Mouse (Mus musculus) erythroblast, embryonic 14.5 days (primary cell): Measurements from ENCODE around the gene Zc3h7b. TPM values are rescaled to one million over a fixed set of nuclear protein-coding genes. Genes with fewer than 3 reads are reported as not detected.
A peak's percentile ranks its signal among the peaks of the same experiment; 100 is the strongest.

ENCODE experiments used
- H3K27me3 ChIP-seq: 2 replicates; pipeline ENCODE4 v1.6.1; 2012; ENCODE audit warnings: inconsistent platforms; ENCODE audit not compliant: control insufficient read depth
- H3K36me3 ChIP-seq: 2 replicates; pipeline ENCODE4 v1.6.1; 2012; ENCODE audit warnings: mild to moderate bottlenecking, inconsistent platforms; ENCODE audit not compliant: control insufficient read depth
- H3K4me1 ChIP-seq: 2 replicates; pipeline ENCODE4 v1.6.1; 2012; ENCODE audit warnings: inconsistent platforms; ENCODE audit not compliant: control insufficient read depth
- H3K4me3 ChIP-seq: replicated peaks from 2 replicates; pipeline ENCODE3; 2012; ENCODE audit warnings: moderate library complexity, mild to moderate bottlenecking, inconsistent platforms
- H3K9me3 ChIP-seq: 2 replicates; pipeline ENCODE4 v1.6.1; 2012; ENCODE audit warnings: low read length, inconsistent platforms, mixed read lengths; ENCODE audit not compliant: control insufficient read depth
- GATA1 ChIP-seq: IDR thresholded peaks from 2 replicates; pipeline ENCODE4 v1.6.1; 2012; ENCODE audit warnings: low read length, inconsistent platforms, mixed read lengths
- TAL1 ChIP-seq: IDR thresholded peaks from 3 replicates; pipeline ENCODE4 v1.6.1; 2012; ENCODE audit warnings: low read length, inconsistent platforms, mixed read lengths
- polyA plus RNA-seq: library from polyadenylated mRNA; stranded (reverse); fragments of >175 nt; gene quantifications from 2 replicates; pipeline ENCODE4 v1.2.3, GENCODE M21; 2012

The Zc3h7b gene
- polyA plus RNA-seq, 1 experiment, result 0.85 TPM

GRCm38 (mm10) chr15:81802001-81802890, 57.4 kb downstream of the Zc3h7b start, which contains the start of gene Tef:
Gene Tef, plus strand, starts transcription at chr15:81802421.
- Histone ChIP-seq H3K4me1 (peaks cover 37% of the 10 kb centered on the region), H3K27me3 (no peaks in the 10 kb centered on the region), H3K9me3 (no peaks in the 10 kb centered on the region), H3K4me3 (peak within 1 kb of the TSS; percentile 43), H3K36me3 (peaks cover 2% of the 10 kb centered on the region; the same call in 1 of the 2 replicates)
- TF ChIP-seq GATA1 (no peak), TAL1 (no peak)

GRCm38 (mm10) chr15:81802941-81803351, 58.1 kb downstream of the Zc3h7b start:
- Histone ChIP-seq H3K36me3 (peaks cover 2% of the 10 kb centered on the region; the same call in 1 of the 2 replicates), H3K27me3 (no peaks in the 10 kb centered on the region), H3K4me1 (peaks cover 37% of the 10 kb centered on the region), H3K4me3 (peak overlapping the region; percentile 43), H3K9me3 (no peaks in the 10 kb centered on the region)
- no peak; the same call in 2 of the 3 replicates for TF ChIP-seq TAL1
- no peak for TF ChIP-seq GATA1

GRCm38 (mm10) chr15:81803425-81803951, 58.6 kb downstream of the Zc3h7b start:
- Histone ChIP-seq H3K9me3 (no peaks in the 10 kb centered on the region), H3K4me3 (no peak overlapping the region), H3K27me3 (no peaks in the 10 kb centered on the region), H3K4me1 (peaks cover 36% of the 10 kb centered on the region), H3K36me3 (peaks cover 2% of the 10 kb centered on the region; the same call in 1 of the 2 replicates)
- TF ChIP-seq TAL1 (no peak), GATA1 (no peak)

- H3K4me1 ChIP-seq, result peaks cover 35% of the 10 kb centered on the region
- peaks cover 2% of the 10 kb centered on the region; the same call in 1 of the 2 replicates for H3K36me3 ChIP-seq
- H3K4me3 ChIP-seq, result no peak overlapping the region
- H3K27me3 ChIP-seq, result no peaks in the 10 kb centered on the region
- H3K9me3 ChIP-seq, result no peaks in the 10 kb centered on the region
- TF ChIP-seq TAL1, result no peak
- TF ChIP-seq GATA1, result no peak
Measured at GRCm38 (mm10) chr15:81804172-81804571, 59.3 kb downstream of the Zc3h7b start.

- H3K36me3 ChIP-seq, result peaks cover 2% of the 10 kb centered on the region; the same call in 1 of the 2 replicates
- no peak overlapping the region for H3K4me3 ChIP-seq
- TF ChIP-seq TAL1, result no peak
- no peak for TF ChIP-seq GATA1
- no peaks in the 10 kb centered on the region for H3K9me3 ChIP-seq
- H3K27me3 ChIP-seq, result no peaks in the 10 kb centered on the region
- peaks cover 34% of the 10 kb centered on the region for H3K4me1 ChIP-seq
Measured at GRCm38 (mm10) chr15:81804883-81805282, 60.0 kb downstream of the Zc3h7b start.

GRCm38 (mm10) chr15:81805624-81806023, 60.8 kb downstream of the Zc3h7b start:
- Histone ChIP-seq H3K36me3 (peaks cover 2% of the 10 kb centered on the region; the same call in 1 of the 2 replicates), H3K27me3 (no peaks in the 10 kb centered on the region), H3K4me1 (peaks cover 42% of the 10 kb centered on the region), H3K4me3 (no peak overlapping the region), H3K9me3 (no peaks in the 10 kb centered on the region)
- no peak for TF ChIP-seq TAL1
- no peak for TF ChIP-seq GATA1

GRCm38 (mm10) chr15:81806621-81807404, 62.0 kb downstream of the Zc3h7b start:
- Histone ChIP-seq H3K9me3 (no peaks in the 10 kb centered on the region), H3K27me3 (no peaks in the 10 kb centered on the region), H3K4me3 (no peak overlapping the region), H3K4me1 (peaks cover 48% of the 10 kb centered on the region), H3K36me3 (peaks cover 2% of the 10 kb centered on the region; the same call in 1 of the 2 replicates)
- TF ChIP-seq TAL1, result no peak
- TF ChIP-seq GATA1, result no peak

- TF ChIP-seq GATA1, result no peak
- no peak for TF ChIP-seq TAL1
- Histone ChIP-seq H3K9me3 (no peaks in the 10 kb centered on the region), H3K4me1 (peaks cover 35% of the 10 kb centered on the region)
Measured at GRCm38 (mm10) chr15:81808799-81809198, 63.9 kb downstream of the Zc3h7b start.

GRCm38 (mm10) chr15:81809550-81809949, 64.7 kb downstream of the Zc3h7b start:
- Histone ChIP-seq H3K4me1 (peaks cover 28% of the 10 kb centered on the region), H3K27me3 (no peaks in the 10 kb centered on the region), H3K36me3 (peaks cover 2% of the 10 kb centered on the region; the same call in 1 of the 2 replicates), H3K4me3 (no peak overlapping the region), H3K9me3 (no peaks in the 10 kb centered on the region)
- no peak for TF ChIP-seq TAL1
- TF ChIP-seq GATA1, result no peak

More at GRCm38 (mm10) chr15:81808799-81809198, 63.9 kb downstream of the Zc3h7b start:
- Histone ChIP-seq H3K27me3 (no peaks in the 10 kb centered on the region), H3K4me3 (no peak overlapping the region), H3K36me3 (peaks cover 2% of the 10 kb centered on the region; the same call in 1 of the 2 replicates)
